Mouse (Mus musculus) C2C12 (cell line): ENCODE data around the gene Dis3l.

Experiments
- CTCF ChIP-seq: IDR thresholded peaks from one replicate; pipeline ENCODE4 v1.5.1; 2011; ENCODE audit not compliant: control insufficient read depth, insufficient read depth, insufficient read length
- FOSL1 ChIP-seq: IDR thresholded peaks from one replicate; pipeline ENCODE4 v1.8.0; 2011; ENCODE audit warnings: mild to moderate bottlenecking, low read length; ENCODE audit not compliant: poor library complexity, insufficient read depth, severe bottlenecking
- MAX ChIP-seq: IDR thresholded peaks from one replicate; pipeline ENCODE4 v1.6.1; 2011; ENCODE audit warnings: mild to moderate bottlenecking, control low read depth
- MYOD1 ChIP-seq: IDR thresholded peaks from one replicate; pipeline ENCODE4 v1.6.1; 2011; ENCODE audit warnings: low read depth; ENCODE audit not compliant: control insufficient read depth, insufficient read length
- USF1 ChIP-seq: IDR thresholded peaks from one replicate; pipeline ENCODE4 v1.6.1; 2011; ENCODE audit warnings: low read depth, mild to moderate bottlenecking, control low read depth, moderate library complexity

DNA sequence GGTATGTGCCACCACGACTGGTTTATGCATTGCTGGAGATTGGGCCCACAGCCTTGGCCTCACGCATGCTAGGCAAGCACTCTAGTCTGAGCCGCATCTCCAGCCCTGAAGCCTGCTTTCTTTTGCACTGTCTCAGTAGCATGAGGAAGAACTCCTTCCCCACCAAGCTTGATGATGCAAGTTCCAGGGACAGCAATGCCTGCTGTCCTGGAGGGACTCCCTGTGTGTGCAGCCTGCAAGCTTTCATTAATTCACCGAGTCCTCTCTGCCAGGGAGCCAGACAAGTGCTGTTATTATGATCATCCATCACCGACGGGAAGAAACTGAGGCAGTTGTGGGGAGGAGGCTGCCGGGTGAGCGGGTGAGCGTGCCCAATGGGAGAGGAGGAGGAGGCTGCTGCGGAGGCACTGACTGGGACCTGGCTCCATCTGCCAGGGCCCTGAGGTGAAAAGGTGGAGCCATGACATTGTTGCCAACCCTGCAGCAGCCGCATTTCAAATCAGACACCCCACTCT, 30.3 kb upstream of the Dis3l start:
- no peak for TF ChIP-seq USF1
- no peak for TF ChIP-seq MAX
- no peak for TF ChIP-seq MYOD1
- no peak for TF ChIP-seq CTCF
- TF ChIP-seq FOSL1 = no peak
